Mouse (Mus musculus) G1E (cell line): ENCODE measurements at regions not wholly inside any gene's neighbourhood (a gene's known extent, or its start where the extent isn't known, plus 50 kb on each side); places are given as distances from the start of the nearest gene placed in this dataset.
"Not testable (repeated sequence)": the region's sequence is repeated elsewhere in the genome, so short reads cannot be mapped to it uniquely, and the experiment has no call there.

Experiments
- ATAC-seq: 2 replicates; pipeline ENCODE4 v1.8.0; 2016; ENCODE audit warnings: mild to moderate bottlenecking; ENCODE audit not compliant: insufficient number of reproducible peaks, poor library complexity, low FRiP score, severe bottlenecking; ENCODE audit errors: extremely low read depth
- DNase-seq: peaks from one replicate; pipeline ENCODE4 v3.0.0; 2012; ENCODE audit warnings: low spot score
- H3K27me3 ChIP-seq: 2 replicates; pipeline ENCODE4 v1.6.1; 2012; ENCODE audit warnings: mild to moderate bottlenecking, low read length, inconsistent platforms; ENCODE audit not compliant: insufficient read depth
- H3K36me3 ChIP-seq: replicated peaks from 2 replicates; pipeline ENCODE3; 2012; ENCODE audit warnings: mild to moderate bottlenecking, inconsistent platforms
- H3K4me1 ChIP-seq: 2 replicates; pipeline ENCODE4 v1.6.1; 2012; ENCODE audit warnings: low read depth, low read length, inconsistent platforms, mixed read lengths; ENCODE audit not compliant: insufficient read depth
- H3K4me3 ChIP-seq: 2 replicates; pipeline ENCODE4 v1.5.1; 2012; ENCODE audit warnings: low read depth, mild to moderate bottlenecking, inconsistent platforms, low read length, moderate library complexity, mixed read lengths
- H3K9me3 ChIP-seq: replicated peaks from 2 replicates; pipeline ENCODE4 v1.6.1; 2012; ENCODE audit warnings: inconsistent platforms
- CTCF ChIP-seq: IDR thresholded peaks from 2 replicates; pipeline ENCODE4 v1.5.1; 2012; ENCODE audit warnings: low read depth, low read length, inconsistent platforms, mixed read lengths
- GATA1 ChIP-seq: IDR thresholded peaks from 2 replicates; pipeline ENCODE4 v1.6.1; 2012; ENCODE audit warnings: borderline replicate concordance, low read length, inconsistent platforms, mixed read lengths
- GATA2 ChIP-seq: IDR thresholded peaks from 2 replicates; pipeline ENCODE4 v1.6.1; 2012; ENCODE audit warnings: low read depth, low read length, inconsistent platforms, borderline replicate concordance
- POLR2AphosphoS5 ChIP-seq: IDR thresholded peaks from 2 replicates; pipeline ENCODE4 v1.6.1; 2012; ENCODE audit warnings: low read depth, low read length, inconsistent platforms; ENCODE audit not compliant: insufficient replicate concordance
- TAL1 ChIP-seq: conservative IDR thresholded peaks from 2 replicates; pipeline ENCODE4 v1.6.1; 2012; ENCODE audit warnings: low read depth, low read length, inconsistent platforms, mixed read lengths

- no peak overlapping the region for H3K4me3 ChIP-seq
- peaks cover 2% of the 10 kb centered on the region; the same call in 1 of the 2 replicates for H3K9me3 ChIP-seq
- no peaks in the 10 kb centered on the region for H3K4me1 ChIP-seq
- ATAC-seq (no peak), DNase-seq (no peak)
- no peaks in the 10 kb centered on the region for H3K27me3 ChIP-seq
- H3K36me3 ChIP-seq = no peaks in the 10 kb centered on the region
- no peak for TF ChIP-seq CTCF
- no peak for TF ChIP-seq GATA1
- no peak for TF ChIP-seq POLR2AphosphoS5
- no peak for TF ChIP-seq TAL1
- TF ChIP-seq GATA2 = no peak
Observed at GRCm38 (mm10) chr13:10952923-10953322, 592.3 kb upstream of the Chrm3 start.

GRCm38 (mm10) chr13:10950658-10951057 lies 590.0 kb upstream of the Chrm3 start:
- not testable (repeated sequence) for DNase-seq, H3K36me3 ChIP-seq, ATAC-seq, H3K27me3 ChIP-seq, H3K4me3 ChIP-seq, H3K4me1 ChIP-seq, H3K9me3 ChIP-seq

- Histone ChIP-seq H3K27me3 (no peaks in the 10 kb centered on the region), H3K4me3 (no peak overlapping the region), H3K4me1 (no peaks in the 10 kb centered on the region), H3K36me3 (no peaks in the 10 kb centered on the region), H3K9me3 (peaks cover 2% of the 10 kb centered on the region; the same call in 1 of the 2 replicates)
- TF ChIP-seq POLR2AphosphoS5 (no peak), CTCF (no peak), GATA1 (no peak), GATA2 (no peak), TAL1 (no peak)
- ATAC-seq (no peak), DNase-seq (no peak)
Observed at GRCm38 (mm10) chr13:10947398-10947797, 586.8 kb upstream of the Chrm3 start.

GRCm38 (mm10) chr13:10943877-10944276 lies 583.2 kb upstream of the Chrm3 start:
- no peak for DNase-seq

DNA sequence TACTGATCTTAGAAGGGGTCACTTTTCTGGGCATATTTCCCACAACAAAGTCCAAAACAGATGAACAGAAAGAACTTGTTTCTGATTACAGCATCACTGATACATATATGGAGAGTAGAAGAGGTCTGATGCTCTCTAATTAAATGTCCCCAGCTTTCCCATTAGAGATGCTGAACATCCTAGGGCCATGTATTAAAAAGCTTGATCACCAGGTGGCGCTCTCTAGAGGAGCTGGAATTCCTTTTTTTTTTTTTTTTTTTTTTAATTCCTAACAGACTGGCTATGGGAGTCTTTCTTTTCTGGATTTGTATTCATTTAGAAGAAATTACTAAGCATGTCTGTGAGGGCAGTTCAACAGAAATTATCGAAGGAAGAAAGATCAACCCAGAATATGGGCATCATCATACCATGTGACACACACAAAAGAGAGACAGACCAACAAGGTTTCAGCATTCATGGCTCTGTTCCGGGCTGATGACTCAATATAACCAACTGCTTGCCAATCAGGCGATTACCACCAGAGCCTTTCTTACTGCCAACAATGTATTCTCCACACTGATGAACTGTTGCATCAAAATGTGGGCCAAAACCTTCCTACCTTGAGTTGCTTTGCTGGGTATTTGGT lies 581.5 kb upstream of the Chrm3 start:
- DNase-seq (no peak), ATAC-seq (no peak)
- no peaks in the 10 kb centered on the region for H3K4me1 ChIP-seq
- H3K27me3 ChIP-seq = no peaks in the 10 kb centered on the region
- TF ChIP-seq POLR2AphosphoS5 (no peak), GATA1 (no peak), GATA2 (no peak), CTCF (no peak), TAL1 (no peak)
- no peaks in the 10 kb centered on the region for H3K9me3 ChIP-seq
- no peak overlapping the region for H3K4me3 ChIP-seq
- no peaks in the 10 kb centered on the region for H3K36me3 ChIP-seq

More at GRCm38 (mm10) chr13:10943877-10944276, 583.2 kb upstream of the Chrm3 start:
- TF ChIP-seq GATA1 (no peak), GATA2 (no peak), TAL1 (no peak), POLR2AphosphoS5 (no peak), CTCF (no peak)
- no peaks in the 10 kb centered on the region for H3K9me3 ChIP-seq
- no peaks in the 10 kb centered on the region for H3K27me3 ChIP-seq
- ATAC-seq = no peak
- no peak overlapping the region for H3K4me3 ChIP-seq
- no peaks in the 10 kb centered on the region for H3K4me1 ChIP-seq
- no peaks in the 10 kb centered on the region for H3K36me3 ChIP-seq

- no peak for TF ChIP-seq CTCF
- TF ChIP-seq TAL1 = no peak
- no peak for TF ChIP-seq GATA2
- TF ChIP-seq GATA1 = no peak
- TF ChIP-seq POLR2AphosphoS5 = no peak
- no peak for ATAC-seq
- no peaks in the 10 kb centered on the region for H3K4me1 ChIP-seq
- no peaks in the 10 kb centered on the region for H3K27me3 ChIP-seq
- H3K4me3 ChIP-seq = no peak overlapping the region
- no peaks in the 10 kb centered on the region for H3K36me3 ChIP-seq
- no peaks in the 10 kb centered on the region for H3K9me3 ChIP-seq
- DNase-seq = no peak
Observed at GRCm38 (mm10) chr13:10938233-10938632, 577.6 kb upstream of the Chrm3 start.
